Comparison of ENCODE assay signal across 12 mouse cellular contexts in the genomic region with DNA sequence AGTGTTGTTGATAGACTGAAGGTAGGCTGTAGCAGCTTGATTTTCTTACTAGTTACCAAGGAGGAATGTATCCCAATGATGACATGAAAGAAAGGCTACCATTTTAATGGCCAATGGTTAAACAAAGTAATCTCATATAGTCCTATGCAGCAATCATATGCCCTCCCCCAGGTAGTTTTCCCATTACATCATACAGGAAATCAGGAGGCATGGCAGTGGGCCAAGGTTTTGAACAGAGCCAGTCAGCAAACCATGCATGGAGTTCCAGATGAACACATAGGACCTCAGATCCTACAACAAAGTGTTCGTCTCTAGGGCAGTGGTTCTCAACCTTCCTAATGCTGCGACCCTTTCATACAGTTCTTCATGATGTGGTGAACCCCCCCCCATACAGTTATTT. TPM values are rescaled to one million over a fixed set of nuclear protein-coding genes. Genes with fewer than 3 reads are reported as not detected.
DNase-seq lines count a peak whose midpoint lies in the region; ATAC-seq and TF ChIP-seq lines count a peak whose summit lies in the region.
"Had no signal": no experiment of that assay in that cellular context is flagged by ENCODE, and none has a peak within 500 bp of the region (broad histone marks: within the 10 kb centered on the region; RNA-seq: fewer than 3 reads in every experiment).

No protein-coding gene starts in this region.

- H3K27ac ChIP-seq in liver, postnatal 0 days (ENCODE audit: low read depth) = no peak overlapping the region
- no peak overlapping the region for H3K27ac ChIP-seq in liver, embryonic 11.5 days (ENCODE audit: low read depth, low read length)
- no peak overlapping the region for H3K27ac ChIP-seq in midbrain, embryonic 16.5 days (ENCODE audit: low read length)
- H3K27ac ChIP-seq: hindbrain, embryonic 12.5 days; liver, embryonic 15.5 days had no signal

- 75% methylated on average over 2 of the region's 2 CpGs for WGBS in liver, postnatal 0 days (ENCODE audit: insufficient replicate concordance)
- 87% methylated on average over 2 of the region's 2 CpGs for WGBS in liver, embryonic 11.5 days
- 92% methylated on average over 2 of the region's 2 CpGs for WGBS in midbrain, embryonic 16.5 days

- H3K9ac ChIP-seq in liver, postnatal 0 days (replicated peaks) = no peak overlapping the region
- H3K9ac ChIP-seq in liver, embryonic 11.5 days (ENCODE audit: low read depth, low read length) = no peak overlapping the region
- H3K9ac ChIP-seq in midbrain, embryonic 16.5 days (ENCODE audit: low read depth, low read length) = no peak overlapping the region
- H3K9ac ChIP-seq: hindbrain, embryonic 12.5 days; liver, embryonic 15.5 days had no signal

- no peaks in the 10 kb centered on the region for H3K9me3 ChIP-seq in liver, postnatal 0 days (ENCODE audit: low read length)
- H3K9me3 ChIP-seq in liver, embryonic 11.5 days (ENCODE audit: control insufficient read depth, low read length) = no peaks in the 10 kb centered on the region
- H3K9me3 ChIP-seq in midbrain, embryonic 16.5 days (replicated peaks; ENCODE audit: control insufficient read depth, low read length, poor library complexity, severe bottlenecking) = no peaks in the 10 kb centered on the region
- H3K9me3 ChIP-seq: hindbrain, embryonic 12.5 days; liver, embryonic 15.5 days had no signal

- TF ChIP-seq CTCF in liver, postnatal 0 days (IDR thresholded peaks at IDR 0.05; ENCODE audit: low read depth) = no peak

- no peaks in the 10 kb centered on the region for H3K36me3 ChIP-seq in liver, postnatal 0 days (replicated peaks; ENCODE audit: insufficient read depth, low read length)
- no peaks in the 10 kb centered on the region for H3K36me3 ChIP-seq in liver, embryonic 11.5 days (ENCODE audit: control insufficient read depth, insufficient read depth, low read length)
- H3K36me3 ChIP-seq in midbrain, embryonic 16.5 days (ENCODE audit: control insufficient read depth, insufficient read depth, low read length) = no peaks in the 10 kb centered on the region
- H3K36me3 ChIP-seq: hindbrain, embryonic 12.5 days; liver, embryonic 15.5 days had no signal

- H3K27me3 ChIP-seq in liver, postnatal 0 days (ENCODE audit: insufficient read depth, low read length) = no peaks in the 10 kb centered on the region
- H3K27me3 ChIP-seq in liver, embryonic 11.5 days (replicated peaks; ENCODE audit: control insufficient read depth, insufficient read depth, low read length) = no peaks in the 10 kb centered on the region
- no peaks in the 10 kb centered on the region for H3K27me3 ChIP-seq in midbrain, embryonic 16.5 days (ENCODE audit: control insufficient read depth, insufficient read depth, low read depth, low read length)
- H3K27me3 ChIP-seq: hindbrain, embryonic 12.5 days; liver, embryonic 15.5 days had no signal

- peak; percentile 15 for DNase-seq in CD4-positive, CD25-positive, alpha-beta regulatory T cell, adult 2 months (ENCODE audit: low read depth, low spot score)
- peak; percentile 69 for DNase-seq in liver, postnatal 0 days
- DNase-seq in liver, embryonic 11.5 days (ENCODE audit: low spot score) = no peak
- peak; percentile 59 to 80 for DNase-seq in kidney, adult 8-10 months
- DNase-seq in lung, postnatal 25 days (ENCODE audit: low spot score) = peak; percentile 51
- no peak for DNase-seq in retina, postnatal 1 day
- DNase-seq: midbrain, embryonic 14.5 days; thymus, postnatal 14 days had no signal

- H3K4me1 ChIP-seq in liver, postnatal 0 days (ENCODE audit: insufficient read depth) = peaks cover 6% of the 10 kb centered on the region; the same call in 1 of the 2 replicates
- H3K4me1 ChIP-seq in liver, embryonic 11.5 days (replicated peaks; ENCODE audit: control insufficient read depth, insufficient read depth, low read length) = no peaks in the 10 kb centered on the region
- H3K4me1 ChIP-seq in midbrain, embryonic 16.5 days (ENCODE audit: control insufficient read depth, insufficient read depth, low read length) = no peaks in the 10 kb centered on the region
- H3K4me1 ChIP-seq: hindbrain, embryonic 12.5 days; liver, embryonic 15.5 days had no signal

- TF ChIP-seq EP300 in liver, postnatal 0 days (IDR thresholded peaks at IDR 0.05; ENCODE audit: low read depth) = no peak

- no peak overlapping the region for H3K4me2 ChIP-seq in liver, postnatal 0 days (ENCODE audit: low read depth, low read length)
- no peak overlapping the region for H3K4me2 ChIP-seq in liver, embryonic 11.5 days
- H3K4me2 ChIP-seq in midbrain, embryonic 16.5 days (ENCODE audit: low read length) = no peak overlapping the region
- H3K4me2 ChIP-seq: hindbrain, embryonic 12.5 days; liver, embryonic 15.5 days had no signal

- ATAC-seq in CD4-positive, CD25-positive, alpha-beta regulatory T cell, adult 4 months = no peak
- peak; percentile 64 for ATAC-seq in liver, postnatal 0 days
- no peak for ATAC-seq in liver, embryonic 11.5 days (replicated peaks; ENCODE audit: low FRiP score)
- no peak for ATAC-seq in midbrain, embryonic 16.5 days

- no peak overlapping the region for H3K4me3 ChIP-seq in liver, postnatal 0 days (ENCODE audit: low read depth, low read length)
- no peak overlapping the region for H3K4me3 ChIP-seq in liver, embryonic 11.5 days (ENCODE audit: low read depth, low read length)
- H3K4me3 ChIP-seq in midbrain, embryonic 16.5 days (ENCODE audit: low read depth, low read length) = no peak overlapping the region
- H3K4me3 ChIP-seq: hindbrain, embryonic 12.5 days; liver, embryonic 15.5 days had no signal

RNA-seq across cellular contexts. Expression of a gene that starts 17.6 kb away (rescaled TPM):
- not detected for polyA plus RNA-seq in CD4-positive, CD25-positive, alpha-beta regulatory T cell, adult 4 months (2017; shearing (Covaris generic))
- not detected in 2 replicates for polyA plus RNA-seq in liver, postnatal 0 days (2015; fragmentation: Nextera tagmentation; extraction: Ambion mirVana)
- polyA plus RNA-seq in liver, embryonic 11.5 days (2014; fragmentation: Nextera tagmentation; extraction: Ambion mirVana) = not detected in 2 replicates
- 0.65 and 0.84 TPM in 2 replicates for polyA plus RNA-seq in midbrain, embryonic 16.5 days (2015; fragmentation: Nextera tagmentation; extraction: Ambion mirVana)
- polyA plus RNA-seq: liver, embryonic 15.5 days had no signal

RNA-seq across cellular contexts. Expression of a gene that starts 40.3 kb away (rescaled TPM):
- 100 to 1,000 TPM; 547 to 812 TPM for polyA plus RNA-seq in CD4-positive, CD25-positive, alpha-beta regulatory T cell, adult 4 months (2017; shearing (Covaris generic))
- 20.0 and 22.8 TPM in 2 replicates for polyA plus RNA-seq in liver, postnatal 0 days (2015; fragmentation: Nextera tagmentation; extraction: Ambion mirVana)
- 30.2 and 31.9 TPM in 2 replicates for polyA plus RNA-seq in liver, embryonic 11.5 days (2014; fragmentation: Nextera tagmentation; extraction: Ambion mirVana)
- 5.9 and 6.8 TPM in 2 replicates for polyA plus RNA-seq in midbrain, embryonic 16.5 days (2015; fragmentation: Nextera tagmentation; extraction: Ambion mirVana)

Comparison
In these comparisons a context has a peak if more than half of its experiments do, and no peak if none do; other contexts are left out.
1. DNase-seq: peak in CD4-positive, CD25-positive, alpha-beta regulatory T cell, adult 2 months (single experiment), liver, postnatal 0 days (single experiment), kidney, adult 8-10 months (2 of 2) and lung, postnatal 25 days (single experiment); none in liver, embryonic 11.5 days (single experiment) and retina, postnatal 1 day (single experiment).
2. RNA of a gene that starts 40.3 kb away (polyA plus RNA-seq): 547 to 812 TPM in CD4-positive, CD25-positive, alpha-beta regulatory T cell, adult 4 months; 30.2 to 31.9 TPM in liver, embryonic 11.5 days, 20.0 to 22.8 TPM in liver, postnatal 0 days and 5.9 to 6.8 TPM in midbrain, embryonic 16.5 days; every median in the first group is over 10 times any median in the second.